Mouse (Mus musculus) liver, embryonic 18 days (tissue): Measurements from ENCODE around the gene C1qtnf6. TPM values are rescaled to one million over a fixed set of nuclear protein-coding genes. Genes with fewer than 3 reads are reported as not detected.

ENCODE experiments used
- polyA plus RNA-seq: library from polyadenylated mRNA; depleted of rRNA; stranded (reverse); fragments of >200 nt; gene quantifications from 2 replicates; pipeline ENCODE4 v1.2.3, GENCODE M21; 2012; rRNA removed

C1qtnf6 gene
- 7.3 and 8.1 TPM in 2 replicates for polyA plus RNA-seq

GRCm38 (mm10) chr15:78530671-78531450, at the start of gene C1qtnf6:
TSS of gene C1qtnf6 (minus strand) at chr15:78531416.

DNA sequence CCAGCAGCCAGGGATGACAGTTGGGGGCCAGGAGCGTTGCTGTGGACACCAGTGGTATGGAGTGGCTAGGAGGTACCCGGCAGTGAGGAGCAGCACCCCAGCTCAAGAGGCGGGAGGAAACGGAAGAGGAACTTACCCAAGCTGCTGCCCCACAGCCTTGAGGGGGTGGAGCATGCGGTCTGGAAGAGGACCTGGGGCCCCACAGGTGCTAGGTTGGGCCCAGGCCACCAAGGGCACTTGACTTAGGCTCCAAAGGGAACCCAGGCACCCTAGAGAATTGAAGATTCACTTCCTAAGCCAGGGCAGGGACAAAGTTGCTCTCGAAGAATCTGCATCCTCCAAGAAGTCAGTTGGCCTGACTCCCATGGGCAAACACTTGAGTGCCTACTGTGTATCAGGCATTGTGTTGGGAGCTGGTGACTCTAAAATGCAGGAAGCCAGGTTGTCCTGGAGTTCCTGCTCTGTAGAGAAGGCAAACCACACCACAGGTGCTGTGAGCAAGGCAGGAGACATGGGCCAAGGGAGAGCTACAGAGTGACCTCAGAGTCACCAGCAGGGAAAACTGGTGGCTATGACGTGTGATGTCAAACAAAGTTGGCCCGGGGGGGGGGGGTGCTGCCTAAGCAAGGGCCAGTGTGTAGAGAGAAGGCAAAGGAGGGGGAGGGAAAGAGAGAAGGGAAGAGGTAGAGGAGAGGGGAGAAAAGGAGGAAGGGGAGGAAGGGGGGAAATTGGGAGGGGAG, 41.6 kb upstream of the C1qtnf6 start, which contains the start of gene Rac2:
Rac2 (minus strand) TSS at position 126 of the 740 bp plus-strand sequence.

DNA sequence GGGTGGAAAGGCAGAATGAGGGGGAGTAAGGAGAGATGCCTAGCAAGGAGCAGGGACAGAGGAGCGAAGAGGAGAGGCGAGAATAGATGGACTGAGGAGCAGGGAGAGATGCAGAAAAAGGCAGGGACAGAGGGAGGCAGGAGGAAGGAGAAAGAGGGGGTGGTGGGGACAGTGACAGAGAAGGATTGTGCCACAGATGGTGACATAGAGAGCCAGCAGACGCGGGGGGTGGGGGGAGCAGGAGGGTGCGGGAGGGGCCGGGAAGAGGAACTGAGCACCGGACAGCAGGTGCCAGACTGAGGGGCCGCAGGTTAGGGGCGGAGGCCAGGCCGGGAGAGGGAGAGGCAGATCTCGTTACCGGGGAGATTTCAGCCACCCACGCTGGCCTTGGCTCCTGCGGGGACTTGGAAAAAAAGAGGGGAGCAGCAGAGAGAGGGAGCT, 13.4 kb upstream of the C1qtnf6 start, which contains the start of gene Sstr3:
Sstr3 (minus strand) TSS at position 125 of the 441 bp plus-strand sequence.

GRCm38 (mm10) chr15:78494968-78495406, 36.2 kb downstream of the C1qtnf6 start, which contains the start of gene Il2rb:
TSS of gene Il2rb (minus strand) at chr15:78495271.

Other genes with a start within 250 kb of the C1qtnf6 start
- 3.1 and 3.7 TPM in 2 replicates for gene Csf2rb2, start 225.7 kb downstream of the C1qtnf6 start, polyA plus RNA-seq
- gene Csf2rb, start 205.7 kb downstream of the C1qtnf6 start, polyA plus RNA-seq, result 6.9 and 10.0 TPM in 2 replicates
- 0.03 and 0.05 TPM in 2 replicates for gene Tex33, start 135.5 kb downstream of the C1qtnf6 start, polyA plus RNA-seq
- 310 and 330 TPM in 2 replicates for gene Tst, start 125.5 kb downstream of the C1qtnf6 start, polyA plus RNA-seq
- 122 and 136 TPM in 2 replicates for gene Mpst, start 125.0 kb downstream of the C1qtnf6 start, polyA plus RNA-seq
- gene Kctd17, start 102.9 kb downstream of the C1qtnf6 start, polyA plus RNA-seq, result 9.7 and 14.1 TPM in 2 replicates
- gene Tmprss6, start 62.8 kb downstream of the C1qtnf6 start, polyA plus RNA-seq, result 74.6 and 84.1 TPM in 2 replicates
- gene Il2rb, start 36.1 kb downstream of the C1qtnf6 start, polyA plus RNA-seq, result 1.2 and 1.5 TPM in 2 replicates
- 0.01 and 0.12 TPM in 2 replicates for gene Sstr3, start 13.3 kb upstream of the C1qtnf6 start, polyA plus RNA-seq
- 87.3 and 91.4 TPM in 2 replicates for gene Rac2, start 41.4 kb upstream of the C1qtnf6 start, polyA plus RNA-seq
- 9.2 and 9.6 TPM in 2 replicates for gene Cyth4, start 65.6 kb upstream of the C1qtnf6 start, polyA plus RNA-seq
- gene Elfn2, start 187.4 kb upstream of the C1qtnf6 start, polyA plus RNA-seq, result not detected in 2 replicates
- gene Mfng, start 242.1 kb upstream of the C1qtnf6 start, polyA plus RNA-seq, result 3.7 and 4.1 TPM in 2 replicates